ENCODE assay signal across 27 mouse cellular contexts in genomic region chr17:25645661-25646060, GRCm38 (mm10).
"Had no signal": no experiment of that assay in that cellular context is flagged by ENCODE, and none has a peak within 500 bp of the region (broad histone marks: within the 10 kb centered on the region; RNA-seq: fewer than 3 reads in every experiment).

No protein-coding gene starts in this region.

- H3K9me3 ChIP-seq: heart, embryonic 15.5 days; hindbrain, embryonic 13.5 days; hindbrain, embryonic 15.5 days; kidney, embryonic 15.5 days; limb, embryonic 13.5 days; limb, embryonic 15.5 days; liver, embryonic 12.5 days had no signal

- H3K4me3 ChIP-seq: heart, adult 2 months; heart, embryonic 13.5 days; heart, embryonic 15.5 days; hindbrain, embryonic 13.5 days; hindbrain, embryonic 15.5 days; kidney, embryonic 15.5 days; limb, embryonic 13.5 days; limb, embryonic 15.5 days; liver, embryonic 12.5 days had no signal

- DNase-seq: gastrocnemius, postnatal 14 days; gastrocnemius, postnatal 36 days; heart, adult 11 months; heart, adult 2 months; heart, postnatal 14 days; heart, postnatal 36 days; kidney, adult 11 months; kidney, adult 2 months; kidney, adult 9 months; kidney, postnatal 14 days; kidney, postnatal 36 days; layer of hippocampus, adult 9-11 months; layer of hippocampus, postnatal 36 days; left cerebral cortex, postnatal 4 days had no signal

- ATAC-seq: hindbrain, postnatal 0 days; intestine, embryonic 16.5 days; liver, embryonic 12.5 days had no signal

- H3K36me3 ChIP-seq: hindbrain, embryonic 15.5 days; liver, embryonic 12.5 days had no signal

- H3K9ac ChIP-seq: heart, embryonic 13.5 days; heart, embryonic 15.5 days; hindbrain, embryonic 13.5 days; hindbrain, embryonic 15.5 days; kidney, embryonic 15.5 days; limb, embryonic 13.5 days; limb, embryonic 15.5 days; liver, embryonic 12.5 days; liver, embryonic 14.5 days had no signal

- H3K27ac ChIP-seq: heart, adult 2 months; heart, embryonic 13.5 days; heart, embryonic 15.5 days; hindbrain, embryonic 13.5 days; hindbrain, embryonic 15.5 days; hindbrain, postnatal 0 days; kidney, embryonic 15.5 days; kidney, postnatal 0 days; limb, embryonic 13.5 days; limb, embryonic 15.5 days; liver, embryonic 12.5 days; liver, embryonic 14.5 days had no signal

- H3K27me3 ChIP-seq: heart, embryonic 13.5 days; heart, embryonic 15.5 days; hindbrain, embryonic 13.5 days; hindbrain, embryonic 15.5 days; kidney, embryonic 15.5 days; limb, embryonic 13.5 days; limb, embryonic 15.5 days; liver, embryonic 12.5 days had no signal

- H3K4me2 ChIP-seq: heart, embryonic 11.5 days; heart, embryonic 13.5 days; heart, embryonic 15.5 days; hindbrain, embryonic 13.5 days; hindbrain, embryonic 15.5 days; kidney, embryonic 15.5 days; limb, embryonic 13.5 days; limb, embryonic 15.5 days; liver, embryonic 12.5 days had no signal

- H3K4me1 ChIP-seq: heart, embryonic 15.5 days; liver, embryonic 12.5 days had no signal
